Mouse (Mus musculus): Measurements from ENCODE around the gene Rpp25.

DNA sequence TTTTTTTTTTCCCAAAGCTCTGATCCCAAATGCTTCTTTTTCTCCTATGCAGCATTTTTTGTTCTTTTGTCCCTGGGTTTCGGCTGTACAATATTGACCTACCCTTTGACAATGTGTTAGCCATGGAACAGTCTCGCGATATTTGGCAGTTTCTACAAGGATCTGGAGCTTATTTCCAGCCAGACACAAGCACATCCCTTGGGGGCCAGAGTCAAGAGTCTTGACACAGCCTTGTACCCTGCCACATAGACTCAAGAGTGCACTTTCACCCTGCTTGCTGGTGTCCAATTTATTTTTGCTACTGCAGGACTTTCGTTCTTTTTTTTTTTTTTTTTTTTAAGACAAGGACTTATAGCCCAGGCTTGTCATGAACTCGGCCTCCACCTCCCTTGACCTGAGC lies 32.5 kb downstream of the Rpp25 start:
- TF ChIP-seq CTCF (IDR thresholded peaks at IDR 0.05; ENCODE audit: borderline replicate concordance, insufficient read depth, low read length) (no peak), POLR2A (IDR thresholded peaks at IDR 0.05; ENCODE audit: low read depth, low read length) (no peak)
